Mouse (Mus musculus) midbrain, embryonic 16.5 days (tissue): Measurements from ENCODE around the gene Ptch1. TPM values are rescaled to one million over a fixed set of nuclear protein-coding genes. Genes with fewer than 3 reads are reported as not detected.

Experiments used
- ATAC-seq: fragments of 200-750 bp; cut with Nextera tagmentation; 2 replicates; pipeline ENCODE4 v1.8.0; 2017; ENCODE audit warnings: moderate TSS enrichment
- H3K27ac ChIP-seq: fragments of 300-500 bp; sonication (generic); 2 replicates; pipeline ENCODE4 v1.5.1; 2014; ENCODE audit warnings: mild to moderate bottlenecking, low read length, mixed read lengths
- H3K27me3 ChIP-seq: fragments of 300-500 bp; sonication (generic); 2 replicates; pipeline ENCODE4 v1.6.1; 2014; ENCODE audit warnings: low read depth, low read length, mixed read lengths; ENCODE audit not compliant: control insufficient read depth, insufficient read depth
- H3K36me3 ChIP-seq: fragments of 300-500 bp; sonication (generic); 2 replicates; pipeline ENCODE4 v1.6.1; 2014; ENCODE audit warnings: mild to moderate bottlenecking, low read length, moderate library complexity, mixed read lengths; ENCODE audit not compliant: control insufficient read depth, insufficient read depth
- H3K4me1 ChIP-seq: fragments of 300-500 bp; sonication (generic); 2 replicates; pipeline ENCODE4 v1.6.1; 2014; ENCODE audit warnings: mild to moderate bottlenecking, low read length, mixed read lengths; ENCODE audit not compliant: control insufficient read depth, insufficient read depth
- H3K4me2 ChIP-seq: fragments of 300-500 bp; sonication (generic); 2 replicates; pipeline ENCODE4 v1.6.1; 2014; ENCODE audit warnings: mild to moderate bottlenecking, low read length, mixed read lengths
- H3K4me3 ChIP-seq: fragments of 300-500 bp; sonication (generic); 2 replicates; pipeline ENCODE4 v1.5.1; 2014; ENCODE audit warnings: low read depth, mild to moderate bottlenecking, low read length, moderate library complexity, mixed read lengths
- H3K9ac ChIP-seq: fragments of 300-500 bp; sonication (generic); 2 replicates; pipeline ENCODE4 v1.6.1; 2014; ENCODE audit warnings: low read depth, low read length, mixed read lengths
- H3K9me3 ChIP-seq: fragments of 300-500 bp; sonication (generic); replicated peaks from 2 replicates; pipeline ENCODE4 v1.6.1; 2014; ENCODE audit warnings: mild to moderate bottlenecking, low read length, mixed read lengths; ENCODE audit not compliant: control insufficient read depth, poor library complexity, severe bottlenecking
- WGBS: fragments of 180-500 bp; shearing (Covaris S2); extraction: QIAGEN DNeasy Blood & Tissue Kit; methylation state at CpG from one replicate; pipeline ENCODE4 v1.1.7; 2014; 5-methylcytosine and 5-hydroxymethylcytosine counted together
- polyA plus RNA-seq: library from polyadenylated mRNA; unstranded; fragments of >200 nt; fragmentation: Nextera tagmentation; extraction: Ambion mirVana; gene quantifications from 2 replicates; pipeline ENCODE4 v1.2.1, GENCODE M21; 2015

Gene Ptch1
- 14.3 and 15.0 TPM in 2 replicates for polyA plus RNA-seq

DNA sequence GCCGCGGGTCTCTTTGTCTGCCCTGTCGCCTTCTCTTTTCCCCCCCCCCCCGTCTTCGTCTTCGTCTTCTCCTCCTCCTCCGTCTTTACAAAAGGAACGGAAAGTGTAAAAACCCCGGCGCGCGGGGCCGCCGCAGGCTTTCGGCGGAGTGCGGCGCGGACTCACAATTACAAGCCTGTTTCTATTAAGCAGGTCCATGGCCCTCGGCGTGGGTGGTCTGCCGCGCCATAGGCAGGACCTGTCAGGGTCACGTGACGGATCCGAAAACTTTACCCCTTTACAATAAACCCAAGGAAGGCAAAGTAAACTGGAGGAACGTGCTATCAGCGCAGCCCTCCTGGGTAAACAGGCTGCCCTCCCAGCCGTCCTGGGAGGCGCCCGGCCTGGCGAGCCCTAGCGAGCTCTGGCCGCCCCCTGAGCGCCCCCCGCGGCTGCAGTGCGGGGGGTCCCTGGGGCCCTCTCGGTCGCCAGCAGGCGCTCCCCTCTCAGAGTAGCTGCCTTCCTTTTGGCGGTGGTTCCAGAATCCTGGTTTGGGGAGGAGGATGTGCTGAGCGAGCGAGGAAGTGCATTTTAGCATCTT is at the start of gene Ptch1:
Gene Ptch1, minus strand, starts transcription at position 343 of the 580 bp plus-strand sequence.
- H3K4me1 ChIP-seq: peaks cover 20% of the 10 kb centered on the region
- ATAC-seq: peak; percentile 43
- H3K9me3 ChIP-seq: no peaks in the 10 kb centered on the region
- under 1% methylated on average over 39 of the region's 44 CpGs for WGBS
- peak within 1 kb of the TSS; percentile 87 for H3K27ac ChIP-seq
- H3K9ac ChIP-seq: peak within 1 kb of the TSS; percentile 92
- H3K4me3 ChIP-seq: peak within 1 kb of the TSS; percentile 89
- no peaks in the 10 kb centered on the region for H3K36me3 ChIP-seq
- peak within 1 kb of the TSS; percentile 89 for H3K4me2 ChIP-seq
- H3K27me3 ChIP-seq: peaks cover 28% of the 10 kb centered on the region

- Histone ChIP-seq H3K27ac (no peak overlapping the region), H3K27me3 (peaks cover 17% of the 10 kb centered on the region), H3K4me2 (no peak overlapping the region), H3K4me3 (no peak overlapping the region), H3K9ac (no peak overlapping the region), H3K9me3 (no peaks in the 10 kb centered on the region), H3K36me3 (no peaks in the 10 kb centered on the region), H3K4me1 (no peaks in the 10 kb centered on the region)
- WGBS: 76% methylated on average over 3 of the region's 3 CpGs
- no peak for ATAC-seq
Observed at GRCm38 (mm10) chr13:63621301-63621700, 47.9 kb upstream of the Ptch1 start.

- H3K4me3 ChIP-seq: no peak overlapping the region
- H3K4me2 ChIP-seq: no peak overlapping the region
- no peak overlapping the region for H3K9ac ChIP-seq
- ATAC-seq: no peak
- H3K27me3 ChIP-seq: peaks cover 4% of the 10 kb centered on the region; the same call in 1 of the 2 replicates
- WGBS: 64% methylated on average over 2 of the region's 2 CpGs
- H3K4me1 ChIP-seq: no peaks in the 10 kb centered on the region
- no peaks in the 10 kb centered on the region for H3K9me3 ChIP-seq
- no peaks in the 10 kb centered on the region for H3K36me3 ChIP-seq
- H3K27ac ChIP-seq: no peak overlapping the region
Observed at GRCm38 (mm10) chr13:63613201-63613600, 39.8 kb upstream of the Ptch1 start.

GRCm38 (mm10) chr13:63609734-63610133 is 36.3 kb upstream of the Ptch1 start:
- H3K27me3 ChIP-seq: peaks cover 4% of the 10 kb centered on the region; the same call in 1 of the 2 replicates
- no peaks in the 10 kb centered on the region for H3K4me1 ChIP-seq
- no peak overlapping the region for H3K4me3 ChIP-seq
- ATAC-seq: no peak
- no peak overlapping the region for H3K9ac ChIP-seq
- H3K27ac ChIP-seq: no peak overlapping the region
- H3K9me3 ChIP-seq: no peaks in the 10 kb centered on the region
- 50% methylated on average over 10 of the region's 10 CpGs for WGBS
- H3K36me3 ChIP-seq: no peaks in the 10 kb centered on the region
- no peak overlapping the region for H3K4me2 ChIP-seq

DNA sequence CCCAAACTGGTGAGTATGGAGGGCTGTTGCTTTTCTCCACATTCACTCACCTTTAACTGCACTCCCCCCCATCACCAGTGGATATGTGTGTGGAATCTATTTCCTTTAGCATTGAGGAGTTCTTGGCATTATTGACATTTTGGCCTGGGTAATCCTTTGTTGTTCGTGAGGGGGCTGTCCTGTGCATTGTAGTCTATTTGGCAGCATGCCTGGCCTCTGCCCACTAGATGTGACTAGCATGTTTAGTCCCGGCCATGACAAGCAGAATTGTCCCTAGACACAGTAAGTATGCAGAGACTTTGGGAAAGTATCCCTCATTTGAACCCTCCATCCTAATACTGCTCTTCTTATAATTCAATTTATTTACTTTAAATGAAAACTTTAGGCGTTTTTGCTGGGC is 24.2 kb upstream of the Ptch1 start:
- Histone ChIP-seq H3K27ac (no peak overlapping the region), H3K9ac (no peak overlapping the region), H3K27me3 (no peaks in the 10 kb centered on the region), H3K4me1 (no peaks in the 10 kb centered on the region; the same call in 1 of the 2 replicates), H3K4me2 (no peak overlapping the region), H3K4me3 (no peak overlapping the region), H3K9me3 (no peaks in the 10 kb centered on the region), H3K36me3 (no peaks in the 10 kb centered on the region)
- ATAC-seq: no peak
- WGBS: 44% methylated on average over 3 of the region's 3 CpGs

- no peak overlapping the region for H3K4me2 ChIP-seq
- H3K36me3 ChIP-seq: no peaks in the 10 kb centered on the region
- no peaks in the 10 kb centered on the region for H3K27me3 ChIP-seq
- H3K4me1 ChIP-seq: no peaks in the 10 kb centered on the region; the same call in 1 of the 2 replicates
- H3K4me3 ChIP-seq: no peak overlapping the region
- WGBS: 78% methylated on average over 7 of the region's 7 CpGs
- ATAC-seq: no peak
- H3K9ac ChIP-seq: no peak overlapping the region
- H3K27ac ChIP-seq: no peak overlapping the region
- H3K9me3 ChIP-seq: no peaks in the 10 kb centered on the region
Observed at GRCm38 (mm10) chr13:63595869-63596268, 22.5 kb upstream of the Ptch1 start.

GRCm38 (mm10) chr13:63593469-63594050 is 20.2 kb upstream of the Ptch1 start:
- Histone ChIP-seq H3K27me3 (no peaks in the 10 kb centered on the region), H3K9me3 (no peaks in the 10 kb centered on the region), H3K36me3 (no peaks in the 10 kb centered on the region), H3K4me2 (no peak overlapping the region), H3K4me3 (no peak overlapping the region), H3K27ac (no peak overlapping the region), H3K9ac (no peak overlapping the region), H3K4me1 (no peaks in the 10 kb centered on the region; the same call in 1 of the 2 replicates)
- ATAC-seq: no peak
- 45% methylated on average over 13 of the region's 13 CpGs for WGBS

- ATAC-seq: no peak
- Histone ChIP-seq H3K4me1 (no peaks in the 10 kb centered on the region; the same call in 1 of the 2 replicates), H3K4me3 (no peak overlapping the region), H3K27me3 (no peaks in the 10 kb centered on the region), H3K4me2 (no peak overlapping the region), H3K36me3 (no peaks in the 10 kb centered on the region), H3K9ac (no peak overlapping the region), H3K27ac (no peak overlapping the region), H3K9me3 (no peaks in the 10 kb centered on the region)
- 79% methylated on average over 5 of the region's 5 CpGs for WGBS
Observed at GRCm38 (mm10) chr13:63592755-63593154, 19.4 kb upstream of the Ptch1 start.

- 60% methylated on average over 4 of the region's 4 CpGs for WGBS
- H3K27ac ChIP-seq: no peak overlapping the region
- ATAC-seq: no peak
- H3K4me2 ChIP-seq: no peak overlapping the region
- peaks cover 22% of the 10 kb centered on the region for H3K27me3 ChIP-seq
- no peaks in the 10 kb centered on the region for H3K9me3 ChIP-seq
- no peaks in the 10 kb centered on the region for H3K36me3 ChIP-seq
- peaks cover 12% of the 10 kb centered on the region for H3K4me1 ChIP-seq
- H3K9ac ChIP-seq: no peak overlapping the region
- no peak overlapping the region for H3K4me3 ChIP-seq
Observed at GRCm38 (mm10) chr13:63574601-63575000, 1.2 kb upstream of the Ptch1 start.
